Mouse (Mus musculus) heart, postnatal 0 days (tissue): ENCODE measurements around the gene Schip1. TPM values are rescaled to one million over a fixed set of nuclear protein-coding genes. Genes with fewer than 3 reads are reported as not detected.
A peak's percentile ranks its signal among the peaks of the same experiment; 100 is the strongest.

Source experiments
- ATAC-seq: fragments of 200-750 bp; cut with Nextera tagmentation; 2 replicates; pipeline ENCODE4 v1.8.0; 2017; ENCODE audit warnings: low read depth, moderate number of reproducible peaks, moderate library complexity; ENCODE audit not compliant: insufficient read depth
- DNase-seq: peaks from one replicate; pipeline ENCODE4 v3.0.0-alpha.2; 2016; ENCODE audit warnings: low spot score
- H3K27ac ChIP-seq: fragments of 300-500 bp; sonication (generic); 2 replicates; pipeline ENCODE4 v1.5.1; 2014; ENCODE audit warnings: low read depth, mild to moderate bottlenecking
- H3K27me3 ChIP-seq: fragments of 300-500 bp; sonication (generic); 2 replicates; pipeline ENCODE4 v1.6.1; 2014; ENCODE audit warnings: low read length, mixed read lengths; ENCODE audit not compliant: control insufficient read depth, insufficient read depth
- H3K36me3 ChIP-seq: fragments of 300-500 bp; sonication (generic); replicated peaks from 2 replicates; pipeline ENCODE4 v1.6.1; 2014; ENCODE audit warnings: low read length, mixed read lengths; ENCODE audit not compliant: control insufficient read depth, insufficient read depth
- H3K4me1 ChIP-seq: fragments of 300-500 bp; sonication (generic); 2 replicates; pipeline ENCODE4 v1.6.1; 2014; ENCODE audit warnings: antibody characterized with exemption; ENCODE audit not compliant: control insufficient read depth, insufficient read depth
- H3K4me2 ChIP-seq: fragments of 300-500 bp; sonication (generic); 2 replicates; pipeline ENCODE4 v1.6.1; 2014; ENCODE audit warnings: low read depth, mild to moderate bottlenecking, low read length, moderate library complexity
- H3K4me3 ChIP-seq: fragments of 300-500 bp; sonication (generic); 2 replicates; pipeline ENCODE4 v1.5.1; 2014; ENCODE audit warnings: low read depth, low read length
- H3K9ac ChIP-seq: fragments of 300-500 bp; sonication (generic); replicated peaks from 2 replicates; pipeline ENCODE4 v1.6.1; 2014; ENCODE audit warnings: low read depth, low read length, mixed read lengths
- H3K9me3 ChIP-seq: fragments of 300-500 bp; sonication (generic); replicated peaks from 2 replicates; pipeline ENCODE4 v1.6.1; 2016; ENCODE audit warnings: low read length; ENCODE audit not compliant: control insufficient read depth
- CTCF ChIP-seq: IDR thresholded peaks from 2 replicates; pipeline ENCODE4 v1.5.1; 2016; ENCODE audit warnings: antibody characterized with exemption, control low read depth, low read depth
- EP300 ChIP-seq: IDR thresholded peaks from 2 replicates; pipeline ENCODE4 v1.6.1; 2016; ENCODE audit warnings: antibody characterized with exemption, low read depth
- WGBS: fragments of 180-500 bp; shearing (Covaris S2); extraction: QIAGEN DNeasy Blood & Tissue Kit; methylation state at CpG from one replicate; pipeline ENCODE4 v1.1.7; 2014; 5-methylcytosine and 5-hydroxymethylcytosine counted together
- polyA plus RNA-seq: library from polyadenylated mRNA; unstranded; fragments of >200 nt; fragmentation: Nextera tagmentation; extraction: Ambion mirVana; gene quantifications from 2 replicates; pipeline ENCODE4 v1.2.1, GENCODE M21; 2015
- total RNA-seq: library from RNA; depleted of rRNA; stranded (reverse); fragments of >200 nt; gene quantifications from 2 replicates; pipeline ENCODE4 v1.2.3, GENCODE M21; 2014; ENCODE audit warnings: low replicate concordance

Schip1 gene
- total and polyA plus RNA-seq, 2 experiments from 2014 or later: 58.4 to 74.3 TPM

GRCm38 (mm10) chr3:68650251-68650650 is 585.6 kb downstream of the Schip1 start:
- ATAC-seq: no peak

GRCm38 (mm10) chr3:68656607-68657352 is 592.2 kb downstream of the Schip1 start:
- peaks cover 10% of the 10 kb centered on the region; the same call in 1 of the 2 replicates for H3K4me1 ChIP-seq
- WGBS: 74% methylated on average over 4 of the region's 4 CpGs
- H3K36me3 ChIP-seq: no peaks in the 10 kb centered on the region
- H3K4me3 ChIP-seq: no peak overlapping the region
- H3K9me3 ChIP-seq: no peaks in the 10 kb centered on the region
- ATAC-seq (no peak), DNase-seq (no peak)
- no peak overlapping the region for H3K4me2 ChIP-seq
- no peaks in the 10 kb centered on the region for H3K27me3 ChIP-seq
- TF ChIP-seq EP300: no peak
- no peak for TF ChIP-seq CTCF
- no peak overlapping the region for H3K9ac ChIP-seq
- H3K27ac ChIP-seq: no peak overlapping the region

More at GRCm38 (mm10) chr3:68650251-68650650, 585.6 kb downstream of the Schip1 start:
- Histone ChIP-seq H3K27ac (no peak overlapping the region), H3K9me3 (no peaks in the 10 kb centered on the region), H3K4me3 (no peak overlapping the region), H3K27me3 (no peaks in the 10 kb centered on the region), H3K4me2 (no peak overlapping the region), H3K9ac (no peak overlapping the region), H3K36me3 (no peaks in the 10 kb centered on the region), H3K4me1 (no peaks in the 10 kb centered on the region)
- no peak for TF ChIP-seq EP300
- TF ChIP-seq CTCF: no peak
- DNase-seq: no peak
- 84% methylated on average over 3 of the region's 3 CpGs for WGBS

- Histone ChIP-seq H3K36me3 (no peaks in the 10 kb centered on the region), H3K4me1 (peaks cover 10% of the 10 kb centered on the region; the same call in 1 of the 2 replicates), H3K9me3 (no peaks in the 10 kb centered on the region), H3K9ac (no peak overlapping the region), H3K4me3 (no peak overlapping the region), H3K27ac (no peak overlapping the region), H3K27me3 (no peaks in the 10 kb centered on the region), H3K4me2 (0 out of 2 replicates have a peak overlapping the region, but pooled peaks have one; percentile 7)
- WGBS: 8% methylated on average over 9 of the region's 9 CpGs
- ATAC-seq (no peak), DNase-seq (no peak)
- TF ChIP-seq EP300 (no peak), CTCF (no peak)
Measured at GRCm38 (mm10) chr3:68657589-68658245, 593.1 kb downstream of the Schip1 start.

GRCm38 (mm10) chr3:68659996-68660395 is 595.4 kb downstream of the Schip1 start:
- TF ChIP-seq EP300: no peak
- no peak for TF ChIP-seq CTCF
- DNase-seq (no peak), ATAC-seq (no peak)
- 93% methylated on average over 6 of the region's 6 CpGs for WGBS
- Histone ChIP-seq H3K27me3 (no peaks in the 10 kb centered on the region), H3K4me1 (peaks cover 10% of the 10 kb centered on the region; the same call in 1 of the 2 replicates), H3K4me2 (no peak overlapping the region), H3K9me3 (no peaks in the 10 kb centered on the region), H3K27ac (no peak overlapping the region), H3K4me3 (no peak overlapping the region), H3K36me3 (no peaks in the 10 kb centered on the region), H3K9ac (no peak overlapping the region)

- Histone ChIP-seq H3K4me3 (no peak overlapping the region), H3K36me3 (no peaks in the 10 kb centered on the region), H3K27ac (no peak overlapping the region), H3K9ac (no peak overlapping the region), H3K4me1 (peaks cover 10% of the 10 kb centered on the region; the same call in 1 of the 2 replicates), H3K27me3 (no peaks in the 10 kb centered on the region), H3K4me2 (no peak overlapping the region), H3K9me3 (no peaks in the 10 kb centered on the region)
- DNase-seq: no peak
- no peak for ATAC-seq
- 58% methylated on average over 4 of the region's 4 CpGs for WGBS
- TF ChIP-seq EP300: no peak
- TF ChIP-seq CTCF: no peak
Measured at GRCm38 (mm10) chr3:68660538-68660937, 595.9 kb downstream of the Schip1 start.
